Mouse (Mus musculus) liver, postnatal 0 days (tissue): ENCODE measurements around the gene Atp1a2.

Source experiments
- CTCF ChIP-seq: sonication (generic); IDR thresholded peaks from 2 replicates; pipeline ENCODE4 v1.5.1; 2016; ENCODE audit warnings: antibody characterized with exemption, low read depth
- EP300 ChIP-seq: IDR thresholded peaks from 2 replicates; pipeline ENCODE4 v1.6.1; 2016; ENCODE audit warnings: antibody characterized with exemption, low read depth, mild to moderate bottlenecking

GRCm38 (mm10) chr1:172240945-172241708, 56.7 kb downstream of the Atp1a2 start:
- no peak for TF ChIP-seq CTCF
- TF ChIP-seq EP300: no peak
